Mouse (Mus musculus) subcutaneous adipose tissue, adult 2 months (tissue): ENCODE measurements around the gene Ticam1. TPM values are rescaled to one million over a fixed set of nuclear protein-coding genes. Genes with fewer than 3 reads are reported as not detected.

Source experiments
- polyA plus RNA-seq: library from polyadenylated mRNA; depleted of rRNA; stranded (reverse); fragments of >200 nt; gene quantifications from 2 replicates; pipeline ENCODE4 v1.2.3, GENCODE M21; 2012; ENCODE audit warnings: low replicate concordance; rRNA removed

Ticam1 gene
- polyA plus RNA-seq, result 16.9 and 26.3 TPM in 2 replicates

DNA sequence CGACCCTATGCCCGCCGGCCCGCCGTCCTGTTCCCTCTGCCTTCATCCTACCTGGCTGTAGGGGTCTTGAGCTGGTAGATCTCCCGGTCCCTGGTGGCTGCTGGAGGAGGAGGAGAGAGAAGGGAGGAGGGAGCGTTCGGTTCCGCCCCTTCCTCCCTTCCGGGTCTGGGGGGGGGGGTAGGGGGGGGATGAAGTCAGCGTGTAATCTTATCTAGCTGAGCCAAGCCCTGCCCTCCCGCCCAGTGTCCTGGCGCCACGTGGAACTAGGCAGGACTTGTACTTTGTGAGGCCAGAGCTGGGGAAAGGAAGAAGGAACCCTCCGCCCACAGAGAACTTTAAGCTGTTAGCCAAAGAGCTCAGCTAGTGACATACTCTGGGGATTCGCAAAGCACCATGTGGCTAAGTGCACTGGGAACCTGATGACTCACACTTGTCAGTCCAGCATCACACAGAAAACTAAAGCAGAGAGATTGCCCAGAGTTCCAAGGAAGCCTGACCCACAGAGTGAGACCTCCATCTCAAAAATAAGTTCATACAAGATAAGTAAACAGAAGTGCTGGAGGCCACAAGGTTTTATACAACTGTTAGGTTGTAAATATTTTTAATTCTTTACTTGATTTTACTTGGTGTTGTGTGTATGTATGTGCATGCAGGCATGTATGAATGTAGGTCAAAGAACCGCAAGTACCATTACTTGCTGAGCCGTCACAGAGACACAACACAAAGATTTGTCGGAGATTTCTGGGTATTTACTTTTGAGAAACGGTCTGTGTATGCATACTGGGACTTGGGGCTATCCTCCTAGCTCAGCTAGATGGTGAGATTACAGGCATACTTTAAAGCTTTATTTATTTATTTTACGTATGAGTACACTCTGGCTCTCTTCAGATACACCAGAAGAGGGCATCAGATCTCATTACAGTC is at the start of gene Ticam1:
Gene Ticam1, minus strand, starts transcription at position 144 of the 924 bp plus-strand sequence.

DNA sequence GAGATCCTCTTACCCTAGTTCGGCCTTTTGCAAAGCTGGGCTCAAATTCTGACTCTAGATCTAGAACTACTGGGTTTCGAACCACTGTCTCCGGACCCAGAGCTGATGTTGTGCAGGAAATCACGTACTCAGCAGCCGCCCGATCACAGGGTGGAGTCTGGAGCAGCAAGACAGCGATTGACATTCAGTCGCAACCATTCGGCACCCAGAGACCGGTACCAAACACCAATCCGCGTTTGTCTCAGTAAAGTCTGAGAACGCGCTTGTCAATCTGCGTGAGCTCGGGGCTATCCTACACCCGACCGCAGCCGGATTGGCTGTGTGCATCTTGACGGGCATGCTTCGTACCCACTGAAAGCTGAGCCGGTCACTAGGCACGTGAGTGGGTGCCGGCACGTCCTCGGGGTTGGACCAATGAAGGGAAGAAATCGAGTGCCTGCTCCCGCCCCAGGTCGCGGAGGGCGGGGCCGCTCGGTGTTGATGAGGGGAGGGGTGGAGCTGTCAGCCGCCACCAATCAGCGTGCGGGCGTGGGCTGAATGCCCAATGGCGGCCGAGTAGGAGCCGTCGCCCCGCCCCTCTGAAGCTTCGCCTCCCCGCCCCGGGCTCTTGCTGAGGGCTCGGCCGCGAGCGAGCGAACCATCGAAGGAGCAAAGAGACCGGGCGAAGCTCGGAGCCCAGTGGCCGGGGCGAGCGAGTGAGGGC is 49.0 kb upstream of the Ticam1 start, which contains the start of gene Kdm4b:
Gene Kdm4b, plus strand, starts transcription at position 613 of the 703 bp plus-strand sequence.

GRCm38 (mm10) chr17:56303160-56303846 is 26.7 kb upstream of the Ticam1 start, which contains the start of gene Uhrf1:
Gene Uhrf1 (plus strand): TSS chr17:56303321.

GRCm38 (mm10) chr17:56300186-56300585 is 23.6 kb upstream of the Ticam1 start, which contains the start of gene Arrdc5:
Gene Arrdc5 (minus strand): TSS chr17:56300286.

GRCm38 (mm10) chr17:56292531-56293222 is 16.1 kb upstream of the Ticam1 start, which contains the start of gene Plin3:
Gene Plin3 (minus strand): TSS chr17:56292873.

DNA sequence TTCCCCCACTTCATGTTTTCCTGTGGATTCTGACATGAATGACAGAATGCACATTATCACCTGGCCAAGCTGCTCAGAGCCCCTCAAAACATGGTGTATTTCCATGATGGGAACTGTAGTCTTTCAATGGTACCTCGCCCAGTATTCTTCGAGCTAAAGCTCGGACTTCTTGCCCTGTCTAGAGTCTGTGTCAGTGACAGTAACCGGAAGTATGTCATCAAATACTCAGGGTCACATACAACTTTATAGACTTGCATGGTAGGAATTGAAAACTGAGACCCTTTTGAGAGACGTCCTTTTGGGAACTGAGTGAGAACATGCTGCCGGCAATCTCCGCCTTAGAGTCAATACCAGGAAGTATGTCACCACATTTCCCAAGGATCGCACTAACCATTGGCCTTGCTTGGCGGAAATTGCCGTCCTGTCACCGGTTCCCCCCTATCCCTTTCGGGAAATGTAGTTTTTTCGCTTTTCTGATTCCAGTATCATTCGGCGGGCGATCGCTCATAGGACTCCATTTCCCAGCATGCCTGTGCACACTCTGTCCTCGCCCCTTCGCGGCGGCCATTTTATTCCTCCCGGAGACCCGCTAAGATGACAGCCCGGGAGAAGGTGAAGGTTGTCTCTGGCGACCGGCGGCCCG is 20.2 kb downstream of the Ticam1 start, which contains the start of gene Fem1a:
Gene Fem1a, plus strand, starts transcription at position 572 of the 643 bp plus-strand sequence.

Other genes with a start within 250 kb of the Ticam1 start
- 75.0 and 104 TPM in 2 replicates for gene Sh3gl1, start 240.2 kb downstream of the Ticam1 start, polyA plus RNA-seq
- gene Chaf1a, start 236.3 kb downstream of the Ticam1 start, polyA plus RNA-seq, result 2.0 and 5.8 TPM in 2 replicates
- gene Ubxn6, start 201.8 kb downstream of the Ticam1 start, polyA plus RNA-seq, result 92.5 and 99.3 TPM in 2 replicates
- gene Hdgfl2, start 197.2 kb downstream of the Ticam1 start, polyA plus RNA-seq, result 20.9 and 56.5 TPM in 2 replicates
- gene Plin4, start 167.0 kb downstream of the Ticam1 start, polyA plus RNA-seq, result 452 and 1,682 TPM in 2 replicates
- 12.6 and 29.9 TPM in 2 replicates for gene Plin5, start 159.2 kb downstream of the Ticam1 start, polyA plus RNA-seq
- 111 and 539 TPM in 2 replicates for gene Lrg1, start 154.8 kb downstream of the Ticam1 start, polyA plus RNA-seq
- gene Sema6b, start 136.4 kb downstream of the Ticam1 start, polyA plus RNA-seq, result 14.4 and 24.4 TPM in 2 replicates
- 8.3 and 9.0 TPM in 2 replicates for gene Tnfaip8l1, start 114.3 kb downstream of the Ticam1 start, polyA plus RNA-seq
- gene Mydgf, start 92.9 kb downstream of the Ticam1 start, polyA plus RNA-seq, result 64.9 and 80.9 TPM in 2 replicates
- 42.0 and 57.6 TPM in 2 replicates for gene Dpp9, start 57.9 kb downstream of the Ticam1 start, polyA plus RNA-seq
- 24.1 and 30.7 TPM in 2 replicates for gene Fem1a, start 20.0 kb downstream of the Ticam1 start, polyA plus RNA-seq
- gene Plin3, start 16.1 kb upstream of the Ticam1 start, polyA plus RNA-seq, result 44.9 and 45.4 TPM in 2 replicates
- gene Arrdc5, start 23.5 kb upstream of the Ticam1 start, polyA plus RNA-seq, result not detected in 2 replicates
- 2.5 and 24.0 TPM in 2 replicates for gene Uhrf1, start 26.5 kb upstream of the Ticam1 start, polyA plus RNA-seq
- 32.1 and 45.8 TPM in 2 replicates for gene Kdm4b, start 49.3 kb upstream of the Ticam1 start, polyA plus RNA-seq
- gene Ptprs, start 199.7 kb upstream of the Ticam1 start, polyA plus RNA-seq, result 129 and 403 TPM in 2 replicates
- not detected in 2 replicates for gene Znrf4, start 235.6 kb upstream of the Ticam1 start, polyA plus RNA-seq